Mouse (Mus musculus): ENCODE data around the gene Kcnd3. TPM values are rescaled to one million over a fixed set of nuclear protein-coding genes. Genes with fewer than 3 reads are reported as not detected.

Kcnd3 gene
- total and polyA plus RNA-seq, 3 experiments: 0.05 TPM; not detected in 2

GRCm38 (mm10) chr3:105712827-105713226 lies 260.7 kb downstream of the Kcnd3 start:
- H3K4me3 ChIP-seq (ENCODE audit: low read depth, low read length): no peak overlapping the region
- no peak for DNase-seq (ENCODE audit: low spot score)
- H3K27me3 ChIP-seq (ENCODE audit: insufficient read depth, low read length): no peaks in the 10 kb centered on the region
- H3K36me3 ChIP-seq (replicated peaks): peaks cover 82% of the 10 kb centered on the region
- TF ChIP-seq POLR2AphosphoS5 (IDR thresholded peaks at IDR 0.05; ENCODE audit: insufficient replicate concordance, low read depth, low read length) (no peak), GATA2 (IDR thresholded peaks at IDR 0.05; ENCODE audit: borderline replicate concordance, low read depth, low read length) (no peak), CTCF (IDR thresholded peaks at IDR 0.05; ENCODE audit: low read depth, low read length) (no peak), TAL1 (conservative IDR thresholded peaks at IDR 0.05; ENCODE audit: low read depth, low read length) (no peak), GATA1 (IDR thresholded peaks at IDR 0.05; ENCODE audit: borderline replicate concordance, low read length) (no peak)
- H3K4me1 ChIP-seq (ENCODE audit: insufficient read depth, low read depth, low read length): peaks cover 33% of the 10 kb centered on the region
- no peaks in the 10 kb centered on the region for H3K9me3 ChIP-seq (replicated peaks)
- no peak for ATAC-seq (ENCODE audit: extremely low read depth, insufficient number of reproducible peaks, low FRiP score, poor library complexity, severe bottlenecking)

- peaks cover 89% of the 10 kb centered on the region for H3K36me3 ChIP-seq (replicated peaks)
- DNase-seq (ENCODE audit: low spot score) (no peak), ATAC-seq (ENCODE audit: extremely low read depth, insufficient number of reproducible peaks, low FRiP score, poor library complexity, severe bottlenecking) (no peak)
- no peak for TF ChIP-seq POLR2AphosphoS5 (IDR thresholded peaks at IDR 0.05; ENCODE audit: insufficient replicate concordance, low read depth, low read length)
- no peak for TF ChIP-seq TAL1 (conservative IDR thresholded peaks at IDR 0.05; ENCODE audit: low read depth, low read length)
- TF ChIP-seq CTCF (IDR thresholded peaks at IDR 0.05; ENCODE audit: low read depth, low read length): no peak
- TF ChIP-seq GATA2 (IDR thresholded peaks at IDR 0.05; ENCODE audit: borderline replicate concordance, low read depth, low read length): no peak
- no peak for TF ChIP-seq GATA1 (IDR thresholded peaks at IDR 0.05; ENCODE audit: borderline replicate concordance, low read length)
- no peaks in the 10 kb centered on the region for H3K9me3 ChIP-seq (replicated peaks)
- H3K4me1 ChIP-seq (ENCODE audit: insufficient read depth, low read depth, low read length): peaks cover 31% of the 10 kb centered on the region
- no peaks in the 10 kb centered on the region for H3K27me3 ChIP-seq (ENCODE audit: insufficient read depth, low read length)
- no peak overlapping the region for H3K4me3 ChIP-seq (ENCODE audit: low read depth, low read length)
Observed at GRCm38 (mm10) chr3:105714091-105714819, 262.1 kb downstream of the Kcnd3 start.

GRCm38 (mm10) chr3:105714820-105715167 lies 262.7 kb downstream of the Kcnd3 start:
- Histone ChIP-seq H3K4me3 (ENCODE audit: low read depth, low read length) (no peak overlapping the region), H3K9me3 (replicated peaks) (no peaks in the 10 kb centered on the region), H3K4me1 (ENCODE audit: insufficient read depth, low read depth, low read length) (peaks cover 29% of the 10 kb centered on the region), H3K27me3 (ENCODE audit: insufficient read depth, low read length) (no peaks in the 10 kb centered on the region), H3K36me3 (replicated peaks) (peaks cover 86% of the 10 kb centered on the region)
- no peak for TF ChIP-seq POLR2AphosphoS5 (IDR thresholded peaks at IDR 0.05; ENCODE audit: insufficient replicate concordance, low read depth, low read length)
- TF ChIP-seq TAL1 (conservative IDR thresholded peaks at IDR 0.05; ENCODE audit: low read depth, low read length): no peak
- no peak for TF ChIP-seq GATA2 (IDR thresholded peaks at IDR 0.05; ENCODE audit: borderline replicate concordance, low read depth, low read length)
- no peak for TF ChIP-seq GATA1 (IDR thresholded peaks at IDR 0.05; ENCODE audit: borderline replicate concordance, low read length)
- no peak for TF ChIP-seq CTCF (IDR thresholded peaks at IDR 0.05; ENCODE audit: low read depth, low read length)
- ATAC-seq (ENCODE audit: extremely low read depth, insufficient number of reproducible peaks, low FRiP score, poor library complexity, severe bottlenecking) (no peak), DNase-seq (ENCODE audit: low spot score) (no peak)

GRCm38 (mm10) chr3:105716353-105717000 lies 264.3 kb downstream of the Kcnd3 start:
- TF ChIP-seq GATA2 (IDR thresholded peaks at IDR 0.05; ENCODE audit: borderline replicate concordance, low read depth, low read length) (no peak), CTCF (IDR thresholded peaks at IDR 0.05; ENCODE audit: low read depth, low read length) (no peak), TAL1 (conservative IDR thresholded peaks at IDR 0.05; ENCODE audit: low read depth, low read length) (no peak), POLR2AphosphoS5 (IDR thresholded peaks at IDR 0.05; ENCODE audit: insufficient replicate concordance, low read depth, low read length) (no peak), GATA1 (IDR thresholded peaks at IDR 0.05; ENCODE audit: borderline replicate concordance, low read length) (no peak)
- H3K9me3 ChIP-seq (replicated peaks): no peaks in the 10 kb centered on the region
- no peak overlapping the region; the same call in 1 of the 2 replicates for H3K4me3 ChIP-seq (ENCODE audit: low read depth, low read length)
- peaks cover 81% of the 10 kb centered on the region for H3K36me3 ChIP-seq (replicated peaks)
- ATAC-seq (ENCODE audit: extremely low read depth, insufficient number of reproducible peaks, low FRiP score, poor library complexity, severe bottlenecking) (no peak), DNase-seq (ENCODE audit: low spot score) (no peak)
- H3K4me1 ChIP-seq (ENCODE audit: insufficient read depth, low read depth, low read length): peaks cover 29% of the 10 kb centered on the region
- no peaks in the 10 kb centered on the region for H3K27me3 ChIP-seq (ENCODE audit: insufficient read depth, low read length)

- no peaks in the 10 kb centered on the region for H3K9me3 ChIP-seq (replicated peaks)
- no peak overlapping the region for H3K4me3 ChIP-seq (ENCODE audit: low read depth, low read length)
- no peaks in the 10 kb centered on the region for H3K27me3 ChIP-seq (ENCODE audit: insufficient read depth, low read length)
- DNase-seq (ENCODE audit: low spot score) (no peak), ATAC-seq (ENCODE audit: extremely low read depth, insufficient number of reproducible peaks, low FRiP score, poor library complexity, severe bottlenecking) (no peak)
- no peak for TF ChIP-seq CTCF (IDR thresholded peaks at IDR 0.05; ENCODE audit: low read depth, low read length)
- no peak for TF ChIP-seq POLR2AphosphoS5 (IDR thresholded peaks at IDR 0.05; ENCODE audit: insufficient replicate concordance, low read depth, low read length)
- TF ChIP-seq TAL1 (conservative IDR thresholded peaks at IDR 0.05; ENCODE audit: low read depth, low read length): no peak
- TF ChIP-seq GATA1 (IDR thresholded peaks at IDR 0.05; ENCODE audit: borderline replicate concordance, low read length): no peak
- no peak for TF ChIP-seq GATA2 (IDR thresholded peaks at IDR 0.05; ENCODE audit: borderline replicate concordance, low read depth, low read length)
- peaks cover 29% of the 10 kb centered on the region for H3K4me1 ChIP-seq (ENCODE audit: insufficient read depth, low read depth, low read length)
- peaks cover 82% of the 10 kb centered on the region for H3K36me3 ChIP-seq (replicated peaks)
Observed at GRCm38 (mm10) chr3:105717856-105718555, 265.9 kb downstream of the Kcnd3 start.

GRCm38 (mm10) chr3:105718746-105719145 lies 266.6 kb downstream of the Kcnd3 start:
- TF ChIP-seq GATA2 (IDR thresholded peaks at IDR 0.05; ENCODE audit: borderline replicate concordance, low read depth, low read length) (no peak), TAL1 (conservative IDR thresholded peaks at IDR 0.05; ENCODE audit: low read depth, low read length) (peak; percentile 27; the same call in 1 of the 2 replicates)
- Histone ChIP-seq H3K4me3 (ENCODE audit: low read depth, low read length) (no peak overlapping the region), H3K27me3 (ENCODE audit: insufficient read depth, low read length) (no peaks in the 10 kb centered on the region), H3K36me3 (replicated peaks) (peaks cover 82% of the 10 kb centered on the region), H3K9me3 (replicated peaks) (no peaks in the 10 kb centered on the region), H3K4me1 (ENCODE audit: insufficient read depth, low read depth, low read length) (peaks cover 26% of the 10 kb centered on the region)
- DNase-seq (ENCODE audit: low spot score) (no peak), ATAC-seq (ENCODE audit: extremely low read depth, insufficient number of reproducible peaks, low FRiP score, poor library complexity, severe bottlenecking) (peak; percentile 46; the same call in 1 of the 2 replicates)
